29 mouse cellular contexts compared by ENCODE assay signal in the genomic region with DNA sequence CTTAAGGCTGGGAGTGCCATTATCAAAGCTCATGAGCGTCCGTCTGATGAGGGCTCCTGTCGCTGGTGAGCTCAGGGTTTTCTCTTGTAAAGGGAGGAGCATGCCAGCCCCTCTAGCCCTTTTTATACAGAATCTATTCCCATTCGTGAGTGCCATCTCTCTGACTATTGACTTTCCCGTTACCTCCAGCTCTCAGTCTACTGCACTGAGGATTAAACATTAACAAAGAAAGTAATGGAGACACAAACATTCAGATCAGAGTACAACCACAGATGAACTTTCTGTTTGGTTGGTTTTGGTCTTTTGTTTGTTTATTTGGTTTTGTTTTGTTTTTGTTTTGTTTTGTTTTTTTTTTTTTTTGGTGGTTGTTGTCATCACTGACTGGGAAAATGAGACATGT. TPM values are rescaled to one million over a fixed set of nuclear protein-coding genes. Genes with fewer than 3 reads are reported as not detected.
"Had no signal": no experiment of that assay in that cellular context is flagged by ENCODE, and none has a peak within 500 bp of the region (broad histone marks: within the 10 kb centered on the region; RNA-seq: fewer than 3 reads in every experiment).

No protein-coding gene starts in this region.

- H3K27ac ChIP-seq: hindbrain, postnatal 0 days; kidney, postnatal 0 days; layer of hippocampus, adult 2 months; limb, embryonic 10.5 days; limb, embryonic 13.5 days; liver, embryonic 14.5 days; macrophage; midbrain, embryonic 12.5 days; midbrain, embryonic 15.5 days; neural tube, embryonic 12.5 days; neural tube, embryonic 15.5 days; stomach, postnatal 0 days had no signal

- H3K4me3 ChIP-seq: layer of hippocampus, adult 2 months; limb, embryonic 10.5 days; limb, embryonic 13.5 days; midbrain, embryonic 12.5 days; midbrain, embryonic 15.5 days; neural tube, embryonic 12.5 days; neural tube, embryonic 15.5 days had no signal

- H3K4me2 ChIP-seq: limb, embryonic 13.5 days; lung, embryonic 14.5 days; midbrain, embryonic 12.5 days; midbrain, embryonic 15.5 days; neural tube, embryonic 12.5 days; neural tube, embryonic 15.5 days had no signal

- H3K9me3 ChIP-seq: limb, embryonic 10.5 days; limb, embryonic 13.5 days; midbrain, embryonic 12.5 days; midbrain, embryonic 15.5 days; neural tube, embryonic 12.5 days; neural tube, embryonic 15.5 days had no signal

- H3K4me1 ChIP-seq: limb, embryonic 10.5 days; limb, embryonic 13.5 days; midbrain, embryonic 12.5 days; midbrain, embryonic 15.5 days; neural tube, embryonic 12.5 days; neural tube, embryonic 15.5 days had no signal

- ATAC-seq: hindbrain, postnatal 0 days; inflammation-experienced regulatory T-cells, adult 6 months; intestine, embryonic 16.5 days; lung, postnatal 0 days; midbrain, embryonic 15.5 days had no signal

- DNase-seq: layer of hippocampus, adult 9-11 months; lung, embryonic 14.5 days; right cerebral cortex, adult 18-20 months; right cerebral cortex, postnatal 14 days; right cerebral cortex, postnatal 4 days; thymus, adult 2 months; thymus, postnatal 14 days; thymus, postnatal 4 days had no signal

- H3K9ac ChIP-seq: limb, embryonic 13.5 days; liver, embryonic 14.5 days; lung, embryonic 14.5 days; midbrain, embryonic 12.5 days; midbrain, embryonic 15.5 days; neural tube, embryonic 12.5 days; neural tube, embryonic 15.5 days had no signal

- H3K36me3 ChIP-seq: limb, embryonic 10.5 days; limb, embryonic 13.5 days; midbrain, embryonic 12.5 days; midbrain, embryonic 15.5 days; neural tube, embryonic 12.5 days; neural tube, embryonic 15.5 days had no signal

- H3K27me3 ChIP-seq: limb, embryonic 13.5 days; midbrain, embryonic 12.5 days; midbrain, embryonic 15.5 days; neural tube, embryonic 12.5 days; neural tube, embryonic 15.5 days had no signal

RNA-seq across cellular contexts. Expression of a gene that starts 11.4 kb away (rescaled TPM):
- total RNA-seq: hindbrain, postnatal 0 days; layer of hippocampus, adult 2 months; layer of hippocampus, postnatal 25 days; left cerebral cortex, adult 18-20 months; left cerebral cortex, postnatal 25 days; megakaryocyte, adult 5-6 weeks had no signal
- polyA plus RNA-seq: hindbrain, postnatal 0 days; intestine, embryonic 16.5 days; kidney, postnatal 0 days; large intestine, adult 2 months; limb, embryonic 10.5 days; limb, embryonic 13.5 days; liver, embryonic 14.5 days; lung, embryonic 14.5 days; lung, postnatal 0 days; macrophage; midbrain, embryonic 12.5 days; midbrain, embryonic 15.5 days; neural tube, embryonic 12.5 days; neural tube, embryonic 15.5 days; stomach, embryonic 14.5 days; stomach, postnatal 0 days had no signal

RNA-seq across cellular contexts. Expression of a gene that starts 46.3 kb away (rescaled TPM):
- total RNA-seq: hindbrain, postnatal 0 days; layer of hippocampus, adult 2 months; layer of hippocampus, postnatal 25 days; left cerebral cortex, adult 18-20 months; left cerebral cortex, postnatal 25 days; megakaryocyte, adult 5-6 weeks had no signal
- polyA plus RNA-seq: hindbrain, postnatal 0 days; inflammation-experienced regulatory T-cells, adult 6 months; intestine, embryonic 16.5 days; large intestine, adult 2 months; limb, embryonic 10.5 days; liver, embryonic 14.5 days; lung, embryonic 14.5 days; lung, postnatal 0 days; macrophage; midbrain, embryonic 12.5 days; midbrain, embryonic 15.5 days; neural tube, embryonic 12.5 days; neural tube, embryonic 15.5 days; stomach, embryonic 14.5 days; stomach, postnatal 0 days had no signal

RNA-seq across cellular contexts. Expression of a gene that starts 58.7 kb away (rescaled TPM):
- total RNA-seq: hindbrain, postnatal 0 days; layer of hippocampus, adult 2 months; layer of hippocampus, postnatal 25 days; left cerebral cortex, adult 18-20 months; left cerebral cortex, postnatal 25 days; megakaryocyte, adult 5-6 weeks had no signal
- polyA plus RNA-seq: hindbrain, postnatal 0 days; intestine, embryonic 16.5 days; kidney, postnatal 0 days; large intestine, adult 2 months; limb, embryonic 10.5 days; limb, embryonic 13.5 days; liver, embryonic 14.5 days; lung, embryonic 14.5 days; lung, postnatal 0 days; macrophage; midbrain, embryonic 12.5 days; midbrain, embryonic 15.5 days; neural tube, embryonic 12.5 days; neural tube, embryonic 15.5 days; stomach, embryonic 14.5 days; stomach, postnatal 0 days; thymus, adult 2 months had no signal
